Mouse (Mus musculus) heart, postnatal 0 days (tissue): Measurements from ENCODE around the gene Gpr155. TPM values are rescaled to one million over a fixed set of nuclear protein-coding genes. Genes with fewer than 3 reads are reported as not detected.

Experiments
- ATAC-seq: fragments of 200-750 bp; cut with Nextera tagmentation; 2 replicates; pipeline ENCODE4 v1.8.0; 2017; ENCODE audit warnings: low read depth, moderate number of reproducible peaks, moderate library complexity; ENCODE audit not compliant: insufficient read depth
- DNase-seq: peaks from one replicate; pipeline ENCODE4 v3.0.0-alpha.2; 2016; ENCODE audit warnings: low spot score
- H3K27ac ChIP-seq: fragments of 300-500 bp; sonication (generic); 2 replicates; pipeline ENCODE4 v1.5.1; 2014; ENCODE audit warnings: low read depth, mild to moderate bottlenecking
- H3K27me3 ChIP-seq: fragments of 300-500 bp; sonication (generic); 2 replicates; pipeline ENCODE4 v1.6.1; 2014; ENCODE audit warnings: low read length, mixed read lengths; ENCODE audit not compliant: control insufficient read depth, insufficient read depth
- H3K36me3 ChIP-seq: fragments of 300-500 bp; sonication (generic); replicated peaks from 2 replicates; pipeline ENCODE4 v1.6.1; 2014; ENCODE audit warnings: low read length, mixed read lengths; ENCODE audit not compliant: control insufficient read depth, insufficient read depth
- H3K4me1 ChIP-seq: fragments of 300-500 bp; sonication (generic); 2 replicates; pipeline ENCODE4 v1.6.1; 2014; ENCODE audit warnings: antibody characterized with exemption; ENCODE audit not compliant: control insufficient read depth, insufficient read depth
- H3K4me2 ChIP-seq: fragments of 300-500 bp; sonication (generic); 2 replicates; pipeline ENCODE4 v1.6.1; 2014; ENCODE audit warnings: low read depth, mild to moderate bottlenecking, low read length, moderate library complexity
- H3K4me3 ChIP-seq: fragments of 300-500 bp; sonication (generic); 2 replicates; pipeline ENCODE4 v1.5.1; 2014; ENCODE audit warnings: low read depth, low read length
- H3K9ac ChIP-seq: fragments of 300-500 bp; sonication (generic); replicated peaks from 2 replicates; pipeline ENCODE4 v1.6.1; 2014; ENCODE audit warnings: low read depth, low read length, mixed read lengths
- H3K9me3 ChIP-seq: fragments of 300-500 bp; sonication (generic); replicated peaks from 2 replicates; pipeline ENCODE4 v1.6.1; 2016; ENCODE audit warnings: low read length; ENCODE audit not compliant: control insufficient read depth
- CTCF ChIP-seq: IDR thresholded peaks from 2 replicates; pipeline ENCODE4 v1.5.1; 2016; ENCODE audit warnings: antibody characterized with exemption, control low read depth, low read depth
- EP300 ChIP-seq: IDR thresholded peaks from 2 replicates; pipeline ENCODE4 v1.6.1; 2016; ENCODE audit warnings: antibody characterized with exemption, low read depth
- WGBS: fragments of 180-500 bp; shearing (Covaris S2); extraction: QIAGEN DNeasy Blood & Tissue Kit; methylation state at CpG from one replicate; pipeline ENCODE4 v1.1.7; 2014; 5-methylcytosine and 5-hydroxymethylcytosine counted together
- polyA plus RNA-seq: library from polyadenylated mRNA; unstranded; fragments of >200 nt; fragmentation: Nextera tagmentation; extraction: Ambion mirVana; gene quantifications from 2 replicates; pipeline ENCODE4 v1.2.1, GENCODE M21; 2015
- total RNA-seq: library from RNA; depleted of rRNA; stranded (reverse); fragments of >200 nt; gene quantifications from 2 replicates; pipeline ENCODE4 v1.2.3, GENCODE M21; 2014; ENCODE audit warnings: low replicate concordance

Gene Gpr155
- total and polyA plus RNA-seq, 2 experiments from 2014 or later: 8.5 to 11.3 TPM

DNA sequence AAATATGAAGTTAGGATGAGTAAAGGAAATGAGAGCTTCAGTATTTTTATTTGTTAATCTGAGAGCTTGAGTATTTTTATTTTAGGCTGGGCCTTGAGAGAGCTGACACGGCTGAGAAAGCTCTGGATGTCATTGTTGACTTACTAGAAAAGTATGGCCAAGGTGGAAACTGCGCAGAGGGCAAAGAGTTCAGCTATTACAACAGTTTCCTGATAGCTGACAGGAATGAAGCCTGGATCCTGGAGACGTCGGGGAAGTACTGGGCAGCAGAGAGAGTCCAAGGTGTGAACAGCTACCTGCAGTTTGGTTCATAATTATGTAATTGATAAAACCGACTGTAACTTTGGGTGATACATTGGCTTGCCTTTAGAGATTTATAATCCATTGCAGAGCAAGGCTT lies 67.2 kb downstream of the Gpr155 start:
- H3K36me3 ChIP-seq: peaks cover 19% of the 10 kb centered on the region
- H3K4me3 ChIP-seq: no peak overlapping the region
- 75% methylated on average over 5 of the region's 5 CpGs for WGBS
- H3K4me1 ChIP-seq: no peaks in the 10 kb centered on the region
- DNase-seq (no peak), ATAC-seq (no peak)
- no peak overlapping the region for H3K9ac ChIP-seq
- H3K27me3 ChIP-seq: no peaks in the 10 kb centered on the region
- no peaks in the 10 kb centered on the region for H3K9me3 ChIP-seq
- H3K4me2 ChIP-seq: no peak overlapping the region
- TF ChIP-seq CTCF: no peak
- TF ChIP-seq EP300: no peak
- H3K27ac ChIP-seq: no peak overlapping the region

- WGBS: 91% methylated on average over 9 of the region's 9 CpGs
Measured at GRCm38 (mm10) chr2:73317426-73317825, 68.9 kb downstream of the Gpr155 start.

DNA sequence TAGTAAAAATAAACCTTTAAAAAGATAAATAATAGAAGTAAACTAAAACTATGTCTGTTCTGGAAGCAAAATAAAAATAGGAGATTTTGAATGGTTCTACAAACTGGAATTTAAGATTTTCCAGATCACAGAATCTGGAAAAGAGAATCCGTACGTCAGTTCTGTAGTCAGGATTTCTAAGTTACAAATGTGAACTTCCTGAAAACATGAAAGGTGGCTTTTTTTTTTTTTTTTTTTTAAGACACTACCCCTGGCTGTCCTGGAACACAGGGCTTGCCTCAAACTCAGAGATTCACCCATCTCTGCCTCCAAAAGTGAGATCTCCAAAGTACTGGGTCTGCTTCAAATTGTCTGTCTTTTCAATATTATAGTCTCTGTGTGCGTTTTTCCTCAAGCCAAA lies 72.1 kb downstream of the Gpr155 start:
- WGBS: 95% methylated on average over 3 of the region's 3 CpGs
- TF ChIP-seq CTCF (no peak), EP300 (no peak)

More at GRCm38 (mm10) chr2:73317426-73317825, 68.9 kb downstream of the Gpr155 start:
- Histone ChIP-seq H3K9me3 (no peaks in the 10 kb centered on the region), H3K4me2 (no peak overlapping the region), H3K4me1 (peaks cover 3% of the 10 kb centered on the region; the same call in 1 of the 2 replicates), H3K9ac (no peak overlapping the region), H3K27me3 (no peaks in the 10 kb centered on the region), H3K27ac (no peak overlapping the region), H3K4me3 (no peak overlapping the region), H3K36me3 (peaks cover 19% of the 10 kb centered on the region)
- no peak for TF ChIP-seq EP300
- no peak for TF ChIP-seq CTCF
- no peak for ATAC-seq
- no peak for DNase-seq

GRCm38 (mm10) chr2:73313117-73313501 lies 73.3 kb downstream of the Gpr155 start:
- peak; percentile 49 for ATAC-seq
- Histone ChIP-seq H3K4me3 (peak overlapping the region; percentile 90), H3K4me1 (peaks cover 12% of the 10 kb centered on the region), H3K27ac (peak overlapping the region; percentile 91), H3K27me3 (no peaks in the 10 kb centered on the region), H3K36me3 (peaks cover 9% of the 10 kb centered on the region), H3K4me2 (peak overlapping the region; percentile 53), H3K9ac (peak overlapping the region; percentile 83), H3K9me3 (no peaks in the 10 kb centered on the region)
- DNase-seq: peak; percentile 43
- 10% methylated on average over 14 of the region's 14 CpGs for WGBS
- TF ChIP-seq EP300: no peak
- TF ChIP-seq CTCF: no peak

More for the DNA sequence above, 72.1 kb downstream of the Gpr155 start:
- ATAC-seq (no peak), DNase-seq (no peak)
- H3K4me3 ChIP-seq: no peak overlapping the region
- H3K4me1 ChIP-seq: peaks cover 12% of the 10 kb centered on the region
- H3K36me3 ChIP-seq: peaks cover 18% of the 10 kb centered on the region
- no peak overlapping the region for H3K4me2 ChIP-seq
- H3K9ac ChIP-seq: no peak overlapping the region
- H3K27ac ChIP-seq: no peak overlapping the region
- no peaks in the 10 kb centered on the region for H3K9me3 ChIP-seq
- H3K27me3 ChIP-seq: no peaks in the 10 kb centered on the region

GRCm38 (mm10) chr2:73312152-73313116 lies 73.9 kb downstream of the Gpr155 start, which contains the start of the genes Scrn3 and Cir1:
Gene Scrn3, plus strand, starts transcription at chr2:73312601.
Gene Cir1, minus strand, starts transcription at chr2:73312701.
- DNase-seq (peak; percentile 99), ATAC-seq (peak; percentile 97)
- Histone ChIP-seq H3K9me3 (no peaks in the 10 kb centered on the region), H3K9ac (peak within 1 kb of the TSS; percentile 83), H3K4me2 (peak within 1 kb of the TSS; percentile 73), H3K4me1 (peaks cover 12% of the 10 kb centered on the region), H3K27me3 (no peaks in the 10 kb centered on the region), H3K36me3 (peaks cover 14% of the 10 kb centered on the region), H3K4me3 (peak within 1 kb of the TSS; percentile 90), H3K27ac (peak within 1 kb of the TSS; percentile 91)
- TF ChIP-seq CTCF: no peak
- TF ChIP-seq EP300: no peak; the same call in 1 of the 2 replicates
- WGBS: under 1% methylated on average over 64 of the region's 64 CpGs
